Mouse (Mus musculus): Measurements from ENCODE around the gene Fuk.
"Not testable (repeated sequence)": the region's sequence is repeated elsewhere in the genome, so short reads cannot be mapped to it uniquely, and the experiment has no call there.

Fuk gene

DNA sequence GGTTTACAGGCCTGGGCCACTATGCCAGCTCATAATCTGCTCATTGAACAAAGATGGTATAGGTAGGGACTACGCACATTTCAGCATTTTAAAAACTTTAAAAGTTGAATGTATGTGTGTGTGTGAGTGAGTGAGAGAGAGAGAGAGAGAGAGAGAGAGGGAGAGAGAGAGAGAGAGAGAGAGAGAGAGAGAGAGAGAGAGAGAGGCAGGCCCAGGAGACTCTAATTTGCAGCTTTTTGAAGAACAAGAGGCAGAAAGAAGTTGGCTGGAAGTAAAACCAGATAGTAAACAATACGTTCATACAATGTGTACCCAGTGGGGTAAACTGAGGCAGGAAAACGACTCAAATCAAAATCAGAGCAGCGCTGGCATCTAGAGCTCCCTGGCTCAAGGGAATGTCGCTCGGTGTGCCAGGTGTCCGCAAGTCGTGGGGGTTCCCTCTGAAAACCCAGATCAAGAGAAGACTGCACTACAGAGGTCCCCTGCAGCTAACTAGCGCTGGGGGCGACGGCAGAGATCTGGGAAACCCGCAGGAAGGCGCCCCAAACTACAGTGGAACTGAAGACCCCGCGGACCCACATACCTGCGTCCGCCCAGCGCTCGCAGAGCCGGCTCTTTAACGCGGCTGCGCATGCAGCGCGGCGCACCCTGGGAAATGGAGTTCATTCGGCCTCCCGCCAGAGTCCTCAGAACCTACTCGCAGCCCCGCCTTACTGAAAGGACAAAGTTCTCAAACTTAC is at the start of gene Fuk:
TSS of gene Fuk (minus strand) at position 650 of the 740 bp plus-strand sequence.
- DNase-seq (ENCODE audit: low read depth, low spot score), result peak; percentile 79

DNA sequence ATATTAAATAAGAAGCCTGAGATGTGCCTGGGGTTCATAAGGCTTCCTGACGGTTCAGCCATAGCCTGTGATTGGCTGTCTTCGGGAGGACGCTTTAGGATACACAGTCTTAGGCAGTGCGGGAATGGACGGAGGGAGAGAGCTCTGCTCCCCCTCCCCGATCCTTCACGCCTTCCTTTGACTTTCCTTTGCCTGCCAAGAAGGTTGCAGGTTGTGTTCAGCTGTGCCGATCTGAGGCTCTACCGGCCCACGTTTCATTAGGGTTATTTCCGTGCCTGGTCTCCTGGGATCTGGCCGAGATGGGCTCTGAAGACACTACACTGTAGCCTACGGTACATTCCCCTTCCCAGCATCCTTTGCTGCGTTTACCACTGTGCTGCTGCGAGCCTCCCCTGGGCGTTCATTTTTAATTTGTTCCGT is 47.8 kb upstream of the Fuk start:
- peak; percentile 40 for DNase-seq (ENCODE audit: low read depth, low spot score)

DNA sequence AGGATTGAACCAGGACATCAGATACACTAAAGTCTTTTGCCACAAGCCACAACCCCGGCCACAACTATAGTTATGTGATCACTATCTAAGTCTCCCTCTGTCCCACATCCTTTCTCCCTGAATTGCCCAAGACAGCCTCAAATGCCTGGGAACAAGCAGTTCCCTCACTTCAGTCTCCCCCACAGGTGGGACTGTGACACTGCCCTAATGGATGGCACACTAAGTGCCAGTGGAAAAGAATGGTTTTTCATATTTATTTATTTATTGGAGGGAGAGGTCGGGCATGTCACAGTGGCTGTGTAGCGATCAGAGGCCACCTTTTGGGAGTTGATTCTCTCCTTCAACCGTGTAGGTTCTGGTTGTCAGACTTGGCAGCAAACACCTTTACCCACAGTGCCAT is 43.4 kb upstream of the Fuk start:
- no peak for DNase-seq (ENCODE audit: low read depth, low spot score)

DNA sequence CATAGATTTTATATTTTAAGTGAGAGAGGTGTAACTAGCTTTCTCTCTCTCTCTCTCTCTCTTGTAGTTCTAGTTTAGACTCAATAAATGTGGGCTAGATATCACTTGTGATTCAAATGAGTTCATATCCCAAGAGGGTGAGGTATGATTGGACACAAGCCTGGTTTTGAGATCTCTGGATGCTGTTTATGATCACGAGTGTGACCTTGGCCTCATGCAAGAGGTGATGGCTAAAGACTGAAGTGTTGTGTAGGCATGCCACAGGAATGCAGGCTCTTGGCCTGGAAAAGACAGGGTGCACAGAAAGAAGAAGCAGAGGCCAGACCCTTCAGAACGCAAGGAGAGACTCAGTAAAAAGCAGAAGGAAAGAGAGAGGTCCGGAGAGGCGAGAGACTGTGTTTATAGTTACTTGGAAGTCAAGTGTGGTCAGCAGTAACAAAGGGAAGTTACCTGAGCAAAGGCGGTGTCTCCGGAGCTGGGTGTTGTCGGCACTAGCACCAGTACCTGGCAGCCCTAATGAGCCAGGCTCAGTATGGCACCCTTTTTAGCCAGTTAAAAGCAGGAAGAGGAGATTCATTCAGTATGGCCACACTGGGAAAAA is 42.1 kb upstream of the Fuk start:
- DNase-seq (ENCODE audit: low read depth, low spot score), result no peak

DNA sequence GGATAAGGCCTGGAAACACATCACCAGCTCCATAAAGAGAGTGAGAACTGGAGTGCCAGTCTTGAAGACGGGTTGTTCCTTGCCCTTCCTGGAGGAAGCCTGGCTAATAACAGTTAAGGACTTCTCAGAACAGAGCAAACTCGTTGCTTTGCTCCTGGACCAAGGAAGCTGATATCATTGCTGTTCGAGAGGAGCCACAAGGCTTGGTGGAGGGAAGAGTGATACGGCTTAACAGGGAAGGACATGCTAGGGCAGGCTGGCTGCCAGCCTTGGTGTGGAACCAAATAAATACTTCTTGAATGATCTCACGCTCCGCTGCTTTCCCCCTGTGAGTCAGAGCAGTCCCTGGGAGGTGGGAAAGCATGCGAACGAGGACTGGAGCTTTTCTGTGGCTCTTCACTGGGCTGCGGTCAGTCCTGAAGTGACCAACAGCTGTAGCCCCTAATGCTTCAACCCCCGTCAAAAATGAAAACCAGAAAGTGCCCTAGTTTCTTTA is 39.2 kb upstream of the Fuk start:
- DNase-seq (ENCODE audit: low read depth, low spot score), result no peak

DNA sequence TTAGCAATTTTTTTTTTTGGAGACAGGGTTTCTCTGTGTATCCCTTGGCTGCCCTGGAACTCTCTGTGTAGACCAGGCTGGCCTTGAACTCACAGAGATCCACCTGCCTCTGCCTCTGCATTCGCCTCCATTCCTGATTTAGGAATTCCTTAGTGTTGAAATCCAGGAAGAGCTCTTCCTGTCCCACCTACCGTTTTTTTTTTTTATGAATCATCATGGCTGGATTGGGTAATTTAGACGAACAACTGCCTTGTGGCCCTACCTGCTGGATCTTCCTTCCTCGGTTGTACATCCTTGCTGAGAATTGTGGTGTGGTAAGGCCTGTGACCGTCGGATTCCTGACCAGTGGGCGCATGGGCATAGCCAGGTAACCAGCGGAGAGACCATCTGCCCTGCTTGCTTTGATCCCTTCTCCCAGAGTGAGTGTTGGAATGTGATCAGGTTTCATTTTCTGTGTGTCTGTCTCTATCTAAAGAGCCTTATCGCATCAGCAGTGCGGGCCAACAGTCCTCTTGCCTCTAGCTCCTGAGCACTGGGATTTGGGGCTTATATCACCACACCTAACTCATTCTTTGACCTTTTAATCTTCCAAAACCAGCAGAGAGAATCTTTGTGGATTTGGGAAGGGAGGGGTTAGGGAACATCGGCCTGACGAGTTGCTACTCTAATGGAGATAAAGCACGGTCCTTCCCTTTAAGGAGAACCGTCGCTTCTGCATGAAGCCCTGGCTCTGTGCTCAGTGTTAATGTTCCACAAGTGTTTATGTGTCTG is 38.6 kb upstream of the Fuk start:
- no peak for DNase-seq (ENCODE audit: low read depth, low spot score)

DNA sequence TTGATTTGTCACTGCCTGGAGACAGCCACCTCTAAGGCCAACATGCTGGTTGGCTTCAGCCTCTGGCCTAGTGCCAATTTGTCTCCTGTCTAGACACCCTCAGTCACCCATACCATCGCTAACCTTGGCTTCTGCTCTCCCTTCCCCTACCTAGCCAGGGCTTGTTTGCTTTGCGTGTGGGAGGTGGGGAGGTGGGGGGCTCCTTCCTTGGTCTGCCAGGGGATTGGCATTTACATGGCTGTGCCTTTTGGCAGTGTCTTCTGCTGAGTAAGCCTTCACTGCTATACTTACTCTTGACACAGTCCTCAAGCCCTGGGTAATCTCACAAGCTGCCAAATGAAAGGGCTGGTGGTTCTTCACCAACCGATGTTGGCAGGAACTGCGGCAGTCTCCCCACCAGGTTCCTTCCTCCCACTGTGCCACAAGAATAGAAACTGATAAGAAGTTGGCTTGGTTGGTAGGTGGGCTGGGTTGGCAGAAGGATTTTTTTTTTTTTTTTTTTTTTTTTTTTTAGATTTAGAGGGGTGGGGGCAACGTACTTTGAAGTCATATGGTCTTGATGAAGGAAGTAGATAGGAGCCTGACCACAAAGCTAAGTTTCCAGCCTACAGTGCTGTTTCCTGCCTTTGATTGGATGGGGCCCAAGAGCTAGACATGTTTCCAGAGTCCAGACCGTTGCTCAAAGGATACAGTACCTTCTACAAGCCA is 36.7 kb upstream of the Fuk start:
- DNase-seq (ENCODE audit: low read depth, low spot score), result peak; percentile 89

DNA sequence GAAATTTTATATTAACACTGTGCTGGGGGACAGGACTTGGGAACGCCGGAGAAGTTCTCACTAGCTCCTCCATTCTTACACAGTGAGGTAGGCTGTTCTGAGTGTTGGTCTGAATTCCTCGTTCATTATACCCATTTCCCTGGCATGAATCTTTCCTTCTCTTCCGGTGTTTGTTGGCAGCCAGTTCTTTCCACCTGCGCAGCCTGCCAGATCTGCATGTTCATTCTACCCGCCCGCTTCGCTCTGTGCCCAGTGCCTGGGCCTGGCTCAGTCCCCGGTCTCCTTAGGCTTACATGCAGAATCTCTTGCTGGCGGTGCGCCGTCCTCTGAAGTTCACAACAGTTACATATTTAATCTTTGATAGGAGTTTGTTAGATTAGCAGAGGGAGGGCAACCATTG is 33.9 kb upstream of the Fuk start:
- DNase-seq (ENCODE audit: low read depth, low spot score), result no peak

DNA sequence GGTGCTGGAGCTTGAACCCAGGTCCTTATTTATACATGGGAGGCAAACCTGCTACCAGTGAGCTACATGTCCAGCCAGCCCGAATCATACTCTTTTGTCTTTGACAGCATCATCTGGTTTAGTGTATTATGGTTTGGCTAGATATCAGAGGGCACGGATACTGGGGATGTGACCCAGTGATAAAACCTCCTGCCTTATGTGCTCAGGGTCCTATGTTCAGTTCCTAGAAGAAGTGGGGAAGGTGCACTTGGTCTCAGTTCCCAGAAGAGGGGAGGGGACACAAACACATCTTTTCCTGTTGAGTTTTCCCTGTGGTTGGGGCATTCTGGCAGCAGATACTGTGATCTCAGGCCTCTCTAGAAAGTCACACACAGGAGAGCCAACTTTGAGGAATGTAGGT is 31.0 kb upstream of the Fuk start:
- no peak for DNase-seq (ENCODE audit: low read depth, low spot score)

DNA sequence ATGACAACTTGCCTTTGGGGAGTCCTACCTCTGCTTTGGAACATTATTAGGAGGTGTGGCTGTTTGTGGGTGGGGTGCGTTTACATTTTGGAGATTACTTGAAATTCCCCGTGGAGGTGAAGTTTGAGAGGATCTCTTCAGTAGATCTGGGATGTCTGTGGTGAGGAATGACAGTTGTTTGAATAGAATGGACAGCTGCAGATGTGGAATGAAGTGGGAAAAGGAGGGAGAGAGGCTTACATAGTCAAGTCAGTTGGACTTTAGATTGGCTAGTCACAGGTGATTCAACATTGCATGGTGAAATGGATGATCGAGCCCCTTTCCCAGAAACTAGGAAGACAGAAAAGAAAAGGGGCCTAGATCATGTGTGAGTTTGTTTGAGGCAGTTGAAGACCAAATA is 30.2 kb upstream of the Fuk start:
- no peak for DNase-seq (ENCODE audit: low read depth, low spot score)

DNA sequence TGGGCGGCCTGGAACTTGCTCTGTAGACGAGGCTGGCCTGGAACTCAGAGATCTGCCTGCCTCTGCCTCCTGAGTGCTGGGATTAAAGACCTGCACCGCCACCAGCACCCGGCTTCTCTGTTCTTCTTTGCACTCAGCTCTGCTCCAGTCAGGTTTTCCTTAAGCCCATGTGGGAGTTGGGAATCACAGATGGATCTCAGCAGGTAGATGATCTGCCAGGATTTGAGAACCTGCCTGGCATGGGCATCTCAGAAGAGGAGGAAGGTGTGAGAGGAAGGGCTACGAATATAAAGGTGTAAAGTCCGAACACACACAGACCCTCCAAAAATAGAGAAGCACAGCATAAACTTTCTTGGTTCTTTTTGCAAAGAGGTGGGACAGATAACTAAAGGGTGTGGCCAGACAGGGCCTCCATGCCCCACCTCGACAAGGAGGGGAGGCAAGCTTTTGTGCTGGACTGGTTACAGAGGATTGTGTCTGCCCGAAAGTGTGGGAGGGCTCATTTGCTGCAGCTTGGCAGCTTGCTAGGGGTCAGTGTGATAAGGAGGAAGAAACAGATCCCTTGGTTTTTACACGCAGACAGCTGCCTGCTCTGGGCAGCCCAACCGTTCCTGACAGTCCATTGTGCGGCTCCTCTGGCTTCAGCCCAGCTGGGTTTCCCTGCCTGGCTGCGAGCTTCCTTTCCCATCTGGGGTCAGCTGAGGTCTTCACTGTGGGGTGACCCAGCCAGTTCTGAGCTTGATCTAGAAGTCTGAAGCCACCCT is 29.1 kb upstream of the Fuk start:
- DNase-seq (ENCODE audit: low read depth, low spot score), result no peak

DNA sequence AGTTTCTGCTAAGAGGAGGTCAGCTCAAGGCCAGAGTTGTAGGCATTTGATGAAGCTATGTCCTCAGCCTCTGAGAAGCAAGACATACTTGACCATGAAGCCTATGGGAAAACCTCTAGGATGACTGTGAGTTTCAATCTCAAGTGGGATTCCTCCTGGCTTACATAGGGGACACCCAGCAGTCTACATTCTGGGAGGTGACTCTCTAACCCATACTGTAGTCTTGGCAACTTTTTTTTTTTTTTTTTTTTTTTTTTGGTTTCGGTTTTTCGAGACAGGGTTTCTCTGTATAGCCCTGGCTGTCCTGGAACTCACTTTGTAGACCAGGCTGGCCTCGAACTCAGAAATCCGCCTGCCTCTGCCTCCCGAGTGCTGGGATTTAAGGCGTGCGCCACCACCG is 27.4 kb upstream of the Fuk start:
- not testable (repeated sequence) for DNase-seq (ENCODE audit: low read depth, low spot score)

DNA sequence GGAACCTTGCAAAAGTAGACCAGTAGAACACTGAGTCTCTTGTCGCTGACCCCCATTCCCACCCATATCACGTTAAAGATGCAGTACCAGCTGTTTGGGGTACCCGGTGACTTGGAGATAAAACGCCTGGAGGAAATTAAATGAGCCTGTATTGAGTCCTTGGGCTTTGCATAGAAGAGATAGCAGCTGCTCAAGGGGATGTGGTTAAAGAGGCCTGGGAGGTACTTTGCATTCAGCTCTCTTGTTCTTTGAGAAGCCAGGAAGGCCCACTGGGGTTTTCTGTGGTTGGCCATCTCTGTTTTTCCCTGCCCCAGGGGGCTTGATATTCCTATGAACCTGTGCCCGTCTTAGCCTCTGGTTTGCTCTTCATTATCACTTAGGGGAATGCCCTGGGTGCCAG is 26.8 kb upstream of the Fuk start:
- peak; percentile 59 for DNase-seq (ENCODE audit: low read depth, low spot score)

DNA sequence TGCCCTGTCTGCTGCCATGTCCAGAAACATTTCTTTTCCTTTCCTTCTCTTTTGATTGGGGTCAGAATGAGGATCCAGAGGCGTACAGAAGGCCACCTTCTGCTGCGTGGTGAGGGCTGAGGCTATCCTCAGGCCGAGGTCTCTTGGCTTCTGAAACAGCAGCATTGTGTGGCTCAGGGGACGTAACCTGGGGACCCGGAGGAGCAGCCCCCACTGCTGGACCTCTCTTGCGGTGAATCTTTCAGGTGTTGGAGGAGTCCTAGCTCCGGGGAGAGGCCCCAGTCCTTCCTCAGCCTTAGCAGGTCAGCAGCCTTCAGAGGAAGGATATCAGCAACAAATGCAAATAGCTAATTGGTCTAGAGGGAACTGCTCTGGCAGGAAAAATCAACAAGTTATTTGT is 26.1 kb upstream of the Fuk start:
- DNase-seq (ENCODE audit: low read depth, low spot score), result no peak

DNA sequence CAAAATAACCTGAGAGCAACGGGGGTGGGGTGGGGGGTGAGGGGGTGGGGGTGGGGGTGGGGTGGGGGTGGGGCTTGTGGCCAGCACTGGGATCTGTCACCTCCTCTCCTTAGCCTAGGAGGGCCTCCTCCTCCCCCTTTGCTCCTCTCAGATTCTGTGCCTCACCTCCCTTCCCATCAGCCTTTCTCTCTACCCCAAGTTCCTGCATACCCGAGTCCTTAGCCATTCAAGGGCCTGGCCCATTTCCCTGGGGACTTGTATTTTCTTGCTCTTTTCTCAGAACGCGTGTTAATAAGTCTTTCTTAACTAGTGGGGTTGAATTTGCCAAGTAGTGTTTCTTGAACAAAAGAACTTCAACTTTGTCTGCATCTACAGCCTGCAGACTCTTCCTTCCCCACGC is 24.4 kb upstream of the Fuk start:
- DNase-seq (ENCODE audit: low read depth, low spot score), result no peak

DNA sequence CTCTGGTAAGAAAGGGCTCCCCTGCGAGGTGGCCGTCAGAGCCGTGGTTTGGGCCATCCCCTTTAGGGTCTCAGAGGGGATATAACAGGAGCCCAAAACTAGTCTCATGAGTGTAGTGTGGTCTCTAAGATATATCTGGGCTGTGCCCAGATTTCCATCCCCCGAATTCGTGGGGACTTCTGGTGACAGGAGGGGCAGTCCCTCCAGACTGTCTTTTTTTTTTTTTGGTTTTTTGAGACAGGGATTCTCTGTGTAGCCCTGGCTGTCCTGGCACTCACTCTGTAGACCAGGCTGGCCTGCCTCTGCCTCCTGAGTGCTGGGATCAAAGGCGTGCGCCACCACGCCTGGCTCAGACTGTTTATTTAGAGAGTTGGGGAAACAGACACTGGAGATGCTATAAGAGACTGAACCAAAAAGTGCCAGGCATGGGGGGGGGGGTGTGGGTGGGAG is 23.4 kb upstream of the Fuk start:
- no peak for DNase-seq (ENCODE audit: low read depth, low spot score)

DNA sequence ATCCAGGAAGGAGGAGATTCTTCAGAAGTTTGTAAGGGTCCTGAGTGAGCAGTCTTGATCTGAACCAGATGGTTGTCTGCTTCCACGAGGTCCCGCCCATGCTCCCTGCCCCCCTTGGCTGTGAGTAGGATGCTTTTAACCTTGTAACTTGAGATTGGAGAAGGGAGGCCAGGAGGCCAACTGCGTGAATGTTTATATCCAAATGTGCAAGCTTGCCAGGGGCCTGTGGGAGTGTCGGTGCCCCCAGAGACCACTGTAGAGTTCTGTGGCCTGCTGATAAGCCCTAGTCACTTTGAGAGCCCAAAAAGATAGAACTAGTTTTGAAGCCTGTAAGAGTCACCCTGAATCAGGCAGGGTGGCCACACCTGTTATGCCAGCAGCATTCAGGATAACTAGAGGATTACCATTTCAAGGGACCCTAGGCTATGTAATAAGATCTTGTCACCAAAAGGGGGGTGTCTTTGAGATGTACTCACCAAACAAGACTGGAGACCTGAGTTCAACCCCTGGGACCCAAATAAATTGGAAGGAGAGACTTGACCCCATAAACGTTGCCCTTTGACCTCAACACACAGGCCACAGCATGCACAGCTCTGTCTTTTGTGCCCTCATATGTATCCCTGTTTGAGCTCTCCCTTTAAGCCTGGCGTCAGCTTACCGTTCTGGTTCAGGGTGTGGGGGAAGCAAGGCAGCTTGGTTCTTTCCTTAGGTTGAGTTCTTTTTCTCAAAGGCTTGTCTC is 19.4 kb upstream of the Fuk start:
- no peak for DNase-seq (ENCODE audit: low read depth, low spot score)

DNA sequence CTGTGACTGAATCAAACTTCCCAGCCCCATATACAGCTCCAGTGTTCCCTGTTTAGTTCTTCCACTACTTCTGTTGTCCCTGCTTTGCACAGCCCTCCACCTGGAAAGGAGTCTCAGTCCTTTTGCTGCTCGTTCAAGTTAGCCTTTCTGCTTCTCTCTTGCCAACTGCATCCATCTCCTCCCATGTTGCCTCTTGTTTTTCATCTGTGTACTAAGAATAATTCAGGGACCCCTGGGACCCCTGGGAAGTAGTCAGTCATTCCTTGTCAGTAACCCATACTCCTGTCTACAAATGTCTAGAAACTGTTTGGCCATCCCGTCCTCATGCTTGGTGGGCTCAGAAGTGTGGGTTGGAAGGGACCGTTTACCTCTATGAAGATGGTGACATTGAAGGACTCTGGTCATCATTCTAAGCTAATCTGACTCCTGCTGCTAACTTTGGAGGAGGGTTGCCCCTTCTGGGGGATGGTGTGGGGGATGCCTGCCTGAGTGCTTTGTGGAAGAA is 18.5 kb upstream of the Fuk start:
- no peak for DNase-seq (ENCODE audit: low read depth, low spot score)

DNA sequence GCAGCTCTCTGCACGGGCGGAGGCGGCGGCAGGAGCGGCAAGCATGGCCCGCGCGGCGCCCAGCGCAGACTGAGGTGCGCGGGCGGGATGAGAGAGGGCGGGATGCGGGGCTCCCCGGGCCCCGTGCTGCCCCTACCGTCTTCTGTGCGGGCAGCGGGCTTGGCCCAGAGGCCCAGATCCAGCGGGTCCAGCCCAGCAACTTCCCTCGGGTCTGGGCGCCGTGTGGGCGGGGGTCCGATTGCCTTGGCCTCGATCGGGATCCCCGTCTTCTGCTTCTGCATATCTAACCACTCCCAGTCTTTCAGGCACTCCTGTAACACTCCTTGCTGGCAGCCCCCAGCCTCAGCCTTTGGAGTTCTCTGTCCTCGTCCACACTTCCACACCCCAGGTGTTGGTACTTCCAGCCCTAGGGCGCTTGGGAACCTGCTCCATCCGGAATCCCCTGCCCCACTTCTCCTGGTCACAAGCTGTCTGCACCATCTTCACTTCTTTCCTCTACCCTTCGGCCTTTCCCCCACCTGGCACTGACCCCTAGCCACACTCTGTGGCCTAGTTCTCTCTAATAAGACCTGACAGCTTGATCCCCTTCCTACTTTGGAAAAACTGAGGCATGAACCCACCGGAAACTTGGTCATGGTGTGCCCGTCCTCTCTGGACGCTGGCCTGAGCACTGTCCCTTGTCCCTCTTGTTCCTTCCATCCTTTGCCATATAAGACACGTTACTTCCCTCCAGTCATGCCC is 17.9 kb upstream of the Fuk start:
- DNase-seq (ENCODE audit: low read depth, low spot score), result no peak
